Mouse (Mus musculus) layer of hippocampus, adult 18-20 months (tissue): Measurements from ENCODE around the gene Rad1. TPM values are rescaled to one million over a fixed set of nuclear protein-coding genes. Genes with fewer than 3 reads are reported as not detected.
"Not testable (repeated sequence)": the region's sequence is repeated elsewhere in the genome, so short reads cannot be mapped to it uniquely, and the experiment has no call there.

ENCODE experiments used
- DNase-seq, 2 experiments: peaks; one replicate each; pipeline ENCODE4 v3.0.0; 2022; ENCODE audit warnings: low spot score in 2 of 2
- long read RNA-seq: library from polyadenylated mRNA; stranded (forward); transcript quantifications from one replicate; pipeline ENCODE4 v2.0.0, GENCODE M21; 2021
- total RNA-seq, 2 experiments: library from RNA; stranded (reverse); gene quantifications; 2 replicates each; pipeline ENCODE4 v1.2.3; 2021

Rad1 gene
- 10 to 100 TPM; 12.5 to 14.5 TPM for total RNA-seq
- long read RNA-seq, transcript Rad1-201 (6 exons, 1,514 nt) = major isoform, 9 of 14 reads
- long read RNA-seq, partial matches to known transcripts = 1 of 14 reads
- long read RNA-seq, other reads (novel, unspliced or antisense) = 4 of 14 reads

DNA sequence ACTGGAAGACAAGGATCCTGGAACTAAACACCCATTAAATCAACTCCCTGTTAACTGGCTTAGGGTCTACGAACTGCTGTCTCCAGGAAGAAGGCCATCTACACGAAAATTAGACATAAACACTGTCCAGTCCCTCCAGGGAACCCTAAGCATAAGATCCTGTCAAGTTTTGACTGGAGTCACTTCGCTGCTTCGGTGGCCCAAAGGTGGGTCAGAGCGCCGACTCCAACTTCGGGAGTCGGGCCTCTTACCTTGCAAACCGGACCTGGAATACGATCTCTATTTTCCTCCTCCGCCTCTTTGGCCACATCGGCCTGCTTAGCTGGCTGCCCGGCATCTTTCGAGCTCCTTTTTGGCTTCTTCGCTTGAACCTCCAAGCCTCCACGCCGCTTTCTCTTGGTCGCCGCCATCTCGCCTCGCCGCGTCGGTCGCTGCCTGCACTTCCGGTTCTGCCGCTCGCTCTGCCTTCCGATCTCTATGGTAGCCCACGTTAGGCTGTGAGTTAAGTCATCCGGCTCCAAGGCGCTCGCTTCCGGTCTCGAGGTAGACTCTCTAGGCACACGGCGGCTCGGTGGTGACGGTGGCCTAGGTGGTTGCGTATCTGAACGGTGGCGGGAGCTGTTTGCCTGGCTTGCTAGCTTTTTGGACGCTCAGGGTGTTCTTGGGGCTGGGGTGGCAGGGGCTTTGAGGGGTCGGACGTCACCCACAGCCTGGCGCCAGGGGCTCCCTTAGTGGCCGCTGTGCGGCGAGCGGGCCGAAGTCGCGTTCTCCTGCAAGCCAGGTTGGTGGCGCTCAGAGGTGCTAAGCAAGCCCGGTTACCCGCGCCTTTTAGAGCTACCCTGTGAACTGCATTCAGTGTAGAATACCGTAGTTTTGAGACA is at the start of gene Rad1, which contains the start of gene Brix1:
TSS of gene Rad1 (plus strand) at position 535 of the 881 bp plus-strand sequence.
TSS of gene Brix1 (minus strand) at position 464 of the 881 bp plus-strand sequence.
- peak; percentile 92 to 98 for DNase-seq

DNA sequence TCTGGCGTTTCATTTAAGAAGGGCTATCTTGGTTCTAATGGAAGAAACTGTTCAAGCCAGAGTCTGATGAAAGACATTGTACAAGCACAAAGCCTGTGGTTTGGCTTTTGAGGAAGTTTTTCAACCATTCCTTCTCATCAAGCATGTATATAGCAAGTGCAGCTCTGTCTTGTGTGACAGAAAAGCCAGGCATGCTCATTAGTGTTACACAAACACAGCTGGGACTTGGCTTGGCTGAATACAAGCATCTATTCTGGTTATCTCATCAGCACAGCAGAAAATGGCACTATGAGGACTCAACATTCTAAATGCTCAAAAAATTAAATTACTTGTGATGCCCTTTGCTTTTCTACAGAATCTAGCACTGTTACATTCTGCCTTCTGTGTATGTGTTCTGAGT is 48.9 kb upstream of the Rad1 start:
- DNase-seq = no peak

DNA sequence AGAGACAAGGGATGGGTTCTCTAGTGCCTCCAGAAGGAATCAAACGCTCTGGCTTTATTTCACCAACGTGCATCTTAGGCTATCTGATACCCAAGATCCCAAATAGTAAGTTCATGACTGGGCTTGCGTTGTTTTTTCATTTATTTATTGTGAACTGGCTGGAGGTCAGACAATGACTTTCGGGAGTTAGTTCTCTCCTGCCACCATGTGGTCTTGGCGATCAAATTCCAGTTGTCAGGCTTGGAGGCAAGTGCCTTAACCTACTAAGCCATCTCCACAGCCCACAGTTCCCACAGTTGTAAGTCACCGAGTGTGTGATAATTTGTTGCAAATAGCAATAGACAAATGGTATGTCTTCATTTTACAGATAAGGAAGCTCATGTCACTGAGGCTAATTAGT is 45.9 kb upstream of the Rad1 start:
- no peak for DNase-seq

DNA sequence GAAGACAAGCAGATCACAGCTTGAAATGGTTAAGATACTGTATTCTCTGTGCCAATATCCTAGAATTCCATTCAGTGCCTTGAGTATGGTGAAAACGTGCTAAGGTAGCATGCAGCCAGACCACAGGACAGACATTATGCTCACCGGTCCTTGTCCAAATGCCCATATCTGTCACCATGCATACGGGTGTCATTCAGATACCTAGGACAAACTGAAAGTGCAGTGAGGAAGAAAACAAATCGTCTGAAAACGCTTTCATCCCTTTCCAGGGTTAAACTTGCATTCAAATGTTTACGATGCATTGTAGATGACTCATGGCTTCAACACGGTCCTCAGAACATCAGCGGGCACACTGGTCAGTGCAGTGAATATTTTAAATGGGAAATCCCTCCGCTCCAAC is 44.3 kb upstream of the Rad1 start:
- no peak for DNase-seq

DNA sequence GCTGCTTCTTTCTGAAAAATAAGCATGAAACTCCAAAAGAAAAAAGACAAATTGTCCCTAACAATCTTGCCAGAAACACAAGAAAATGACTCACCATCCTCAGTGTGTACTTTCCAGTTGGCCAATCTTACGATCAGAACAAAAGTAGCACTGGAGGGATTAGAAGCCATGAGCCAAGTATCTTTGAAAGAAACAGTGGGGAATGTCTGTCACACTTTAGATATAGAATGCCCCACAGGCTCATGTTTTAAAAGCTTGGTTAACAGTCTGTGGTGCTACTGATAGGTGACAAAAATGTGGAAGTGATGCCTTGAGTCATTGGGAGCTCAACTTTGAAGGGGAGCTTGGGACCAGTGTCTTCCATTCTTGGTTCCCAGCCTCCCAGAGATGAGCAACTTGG is 43.5 kb upstream of the Rad1 start:
- no peak for DNase-seq

DNA sequence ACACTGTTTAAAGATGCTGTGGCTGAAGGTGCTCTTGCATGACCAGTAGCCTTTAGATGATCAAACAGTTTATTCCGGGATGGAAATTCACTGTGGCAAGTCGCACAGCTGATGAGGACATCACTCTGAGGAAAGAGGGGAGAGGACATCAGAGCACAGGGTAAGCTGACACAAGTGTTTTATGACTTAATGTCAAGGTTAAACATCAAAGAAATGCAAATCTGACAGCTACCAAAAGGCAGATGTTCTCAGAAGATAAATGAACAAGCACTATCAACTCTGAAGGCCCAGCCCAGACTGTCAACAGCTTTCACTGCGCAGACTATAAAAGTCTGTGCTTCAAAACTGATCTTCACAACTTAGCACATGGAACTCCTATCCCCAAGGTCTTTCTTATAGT is 38.7 kb upstream of the Rad1 start:
- no peak for DNase-seq

DNA sequence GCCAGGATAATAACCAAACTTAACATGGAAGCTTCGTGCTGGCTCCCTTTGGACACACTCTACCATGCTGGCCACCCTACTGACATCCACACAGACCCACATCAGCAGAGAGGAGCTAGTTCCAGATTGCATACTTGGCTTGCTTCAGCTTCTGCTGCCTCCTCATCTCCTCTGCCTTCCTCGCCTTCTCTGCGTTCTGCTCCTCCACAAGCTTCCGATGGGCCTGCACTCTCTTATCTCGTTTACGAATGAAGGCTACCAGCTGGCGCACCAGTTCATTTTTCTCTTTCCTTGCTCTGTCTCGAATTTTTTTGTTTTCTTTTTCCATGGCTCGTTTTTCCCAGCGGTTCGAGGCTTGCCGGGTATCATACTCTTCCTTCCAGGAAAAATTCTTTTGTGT is 24.8 kb upstream of the Rad1 start:
- DNase-seq = no peak

DNA sequence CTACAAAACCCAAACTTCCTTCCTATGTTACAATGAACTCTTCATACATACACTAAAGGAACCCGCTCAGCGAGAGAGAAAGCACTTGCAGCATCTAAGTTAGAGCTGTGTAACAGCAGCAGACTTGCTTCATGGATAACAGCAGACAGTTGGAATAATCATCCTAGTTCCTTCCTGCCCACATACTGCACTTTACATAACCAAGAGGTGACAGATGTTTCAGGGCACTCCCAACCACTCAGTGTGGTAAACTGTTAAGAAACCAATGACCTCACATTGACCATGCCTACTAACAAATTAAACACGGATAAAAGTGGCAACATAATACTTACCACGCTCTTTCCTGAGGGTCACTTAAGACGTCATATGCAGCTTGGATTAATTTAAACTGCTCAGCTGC is 22.3 kb upstream of the Rad1 start:
- peak in 1 of 2 experiments; percentile 43 for DNase-seq

DNA sequence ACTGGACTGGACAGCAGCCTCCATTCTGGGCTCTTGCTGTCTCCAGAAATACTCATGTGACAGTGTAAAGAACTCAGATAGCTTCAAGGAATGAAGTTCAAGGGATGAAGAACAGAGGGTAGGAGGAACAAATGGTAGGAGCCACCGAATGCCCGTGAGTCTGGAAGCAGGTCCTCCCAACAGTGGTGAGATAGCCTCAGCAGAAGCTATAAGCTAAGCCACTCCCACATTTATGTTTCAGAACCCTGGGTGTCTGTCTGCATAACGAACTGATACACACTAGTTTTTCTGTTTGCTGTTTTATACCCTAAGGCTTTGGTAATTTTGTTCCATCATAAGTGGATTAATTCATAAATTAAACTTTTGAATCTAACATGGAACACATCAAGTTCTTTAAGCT is 21.1 kb upstream of the Rad1 start:
- no peak for DNase-seq

DNA sequence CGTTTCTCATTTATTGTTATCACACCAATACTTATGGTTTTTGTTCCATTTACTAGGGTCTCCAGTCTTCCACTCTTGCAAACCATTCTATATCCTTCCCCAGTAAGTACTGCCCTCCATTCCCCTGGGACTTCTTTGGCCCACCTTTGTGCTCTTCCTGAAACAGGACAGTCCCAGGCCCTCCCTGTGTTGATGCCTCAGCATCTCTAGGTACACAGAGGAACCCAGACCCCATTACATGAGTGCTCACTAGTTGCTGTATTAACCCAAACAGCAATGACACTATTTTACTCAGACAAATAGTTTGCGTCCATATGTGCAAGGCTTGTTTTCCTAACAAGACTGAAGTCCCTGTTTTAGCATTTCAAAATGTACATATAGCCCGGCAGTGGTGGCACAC is 17.1 kb upstream of the Rad1 start:
- DNase-seq = no peak

DNA sequence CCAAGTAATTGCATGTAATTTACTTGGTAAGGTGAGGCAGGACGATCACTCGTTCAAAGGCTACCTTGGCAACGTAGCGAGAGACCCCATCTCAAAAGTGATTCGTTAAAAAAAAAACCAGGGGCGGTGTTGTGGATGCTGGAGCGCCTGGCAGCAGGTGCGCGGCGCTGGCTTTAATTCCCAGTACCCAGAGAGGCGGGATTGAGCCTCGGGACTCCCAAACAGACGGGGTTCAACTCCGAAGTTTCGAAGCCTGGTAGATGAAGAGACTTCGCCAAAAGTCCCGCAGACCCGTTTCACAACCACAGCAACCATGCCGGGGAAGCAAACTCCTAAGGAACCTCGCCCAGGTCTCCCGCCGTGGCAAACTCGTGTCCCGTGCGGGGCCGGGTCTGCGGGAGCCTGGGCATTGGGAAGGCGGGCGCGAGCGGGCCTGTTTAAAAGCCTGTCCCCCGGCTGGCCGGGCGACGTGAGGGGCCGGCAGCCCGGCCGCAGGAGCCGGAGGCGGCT is 16.1 kb upstream of the Rad1 start:
- peak; percentile 15 to 34 for DNase-seq

DNA sequence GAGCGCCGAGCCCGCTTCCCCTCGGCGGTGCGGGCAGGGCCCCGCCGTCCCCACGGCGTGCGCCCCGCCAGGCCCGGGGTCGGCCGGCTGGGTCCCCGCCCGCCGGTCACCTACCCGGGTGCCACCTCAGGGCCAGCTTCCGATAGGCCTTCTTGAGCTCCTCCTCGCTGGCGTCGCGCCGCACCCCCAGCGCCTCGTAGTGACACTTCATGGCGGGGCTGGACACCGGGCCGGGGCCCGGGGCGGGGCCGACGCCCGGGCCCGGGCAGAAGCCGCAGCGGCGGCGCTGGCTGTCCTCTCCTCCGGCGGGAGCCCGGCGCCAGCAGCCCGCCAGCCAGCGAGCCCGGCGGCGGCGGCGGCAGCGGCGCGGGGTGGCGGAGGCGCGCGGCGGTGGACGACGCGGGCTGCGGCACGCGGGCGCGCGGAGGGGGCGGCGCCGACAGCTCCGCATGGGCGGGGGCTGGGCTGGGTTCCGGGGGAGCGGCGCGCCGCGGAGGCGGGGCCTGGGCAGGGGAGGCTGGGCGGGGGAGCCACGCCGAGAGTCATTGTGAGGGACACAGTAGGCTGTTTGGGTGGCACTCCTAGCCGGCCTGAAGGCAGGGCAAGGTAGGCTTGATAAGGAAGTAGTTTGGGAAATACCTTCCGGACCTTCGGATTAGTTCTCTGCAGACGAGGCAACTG is 15.5 kb upstream of the Rad1 start, which contains the start of gene Dnajc21:
TSS of gene Dnajc21 (minus strand) at position 366 of the 681 bp plus-strand sequence.
- DNase-seq = peak; percentile 68 to 82

DNA sequence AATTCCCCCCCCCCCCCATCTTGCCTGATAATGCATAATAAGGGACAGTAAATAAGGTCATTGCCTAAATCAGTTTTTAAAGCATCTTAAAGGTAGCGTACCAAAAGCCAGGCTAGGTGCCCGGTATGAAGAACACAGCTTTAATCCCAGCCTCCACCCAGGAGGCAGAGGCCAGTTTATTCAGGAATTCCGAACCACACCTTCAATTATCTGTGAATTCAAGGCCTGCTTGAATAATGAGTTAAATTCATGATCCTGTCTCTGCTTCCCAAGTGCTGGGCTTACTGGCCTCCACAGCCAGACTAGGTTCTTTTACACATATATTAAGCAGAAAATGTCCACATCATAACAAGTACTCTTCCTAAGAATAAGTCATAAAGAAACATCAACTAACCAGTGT is 14.9 kb upstream of the Rad1 start:
- DNase-seq = no peak

DNA sequence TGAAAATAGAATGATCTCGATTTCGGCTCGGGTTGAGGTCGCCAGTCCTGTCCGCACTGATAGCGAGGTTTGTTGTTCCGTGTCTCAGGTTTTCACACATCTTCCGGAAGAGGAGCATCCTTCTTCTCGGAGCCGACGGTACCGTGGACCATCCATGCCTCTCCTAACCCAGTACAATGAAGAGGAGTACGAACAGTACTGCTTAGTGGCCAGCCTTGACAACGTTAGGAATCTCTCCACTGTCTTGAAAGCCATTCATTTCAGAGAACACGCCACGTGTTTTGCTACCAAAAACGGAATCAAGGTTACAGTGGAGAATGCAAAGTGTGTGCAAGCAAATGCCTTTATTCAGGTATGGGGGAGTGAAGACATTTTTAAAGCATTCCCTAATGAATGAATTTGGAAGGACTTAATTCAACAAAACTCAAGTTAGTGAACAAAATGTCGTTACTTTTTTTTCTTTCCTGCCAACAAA is 584 bp downstream of the Rad1 start:
- no peak for DNase-seq

DNA sequence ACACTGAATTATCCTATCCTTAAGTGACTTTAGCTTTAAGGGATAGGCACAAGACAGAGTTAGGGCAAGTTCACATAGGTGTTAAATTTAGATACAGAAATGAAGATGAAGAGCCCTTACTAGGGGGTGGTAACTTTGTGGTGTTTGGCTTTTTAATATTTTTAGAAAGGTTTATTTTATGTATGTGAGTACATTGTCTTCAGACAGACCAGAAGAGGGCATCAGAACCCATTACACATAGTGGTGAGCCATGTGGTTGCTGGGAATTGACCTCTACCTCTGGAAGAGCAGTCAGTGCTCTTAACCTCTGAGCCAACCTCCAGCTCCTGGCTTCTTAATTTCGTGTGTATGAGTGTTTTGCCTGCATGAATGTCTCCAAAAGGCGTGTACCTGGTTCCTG is 1.4 kb downstream of the Rad1 start:
- no peak for DNase-seq

DNA sequence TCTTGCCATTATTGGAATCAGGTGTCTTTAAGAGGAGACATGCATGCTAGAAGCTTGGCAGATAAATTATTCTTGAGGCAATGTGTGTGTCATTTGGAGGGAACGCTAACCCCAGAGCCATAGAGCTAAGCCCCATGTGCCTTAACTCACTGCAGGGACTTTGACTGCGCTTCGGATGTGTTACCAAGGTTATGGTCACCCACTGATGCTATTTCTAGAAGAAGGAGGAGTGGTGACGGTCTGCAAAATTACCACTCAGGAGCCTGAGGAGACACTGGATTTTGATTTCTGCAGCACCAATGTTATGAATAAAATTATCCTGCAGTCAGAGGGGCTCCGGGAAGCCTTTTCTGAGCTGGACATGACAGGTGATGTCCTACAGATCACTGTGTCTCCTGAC is 4.3 kb downstream of the Rad1 start:
- DNase-seq = no peak

DNA sequence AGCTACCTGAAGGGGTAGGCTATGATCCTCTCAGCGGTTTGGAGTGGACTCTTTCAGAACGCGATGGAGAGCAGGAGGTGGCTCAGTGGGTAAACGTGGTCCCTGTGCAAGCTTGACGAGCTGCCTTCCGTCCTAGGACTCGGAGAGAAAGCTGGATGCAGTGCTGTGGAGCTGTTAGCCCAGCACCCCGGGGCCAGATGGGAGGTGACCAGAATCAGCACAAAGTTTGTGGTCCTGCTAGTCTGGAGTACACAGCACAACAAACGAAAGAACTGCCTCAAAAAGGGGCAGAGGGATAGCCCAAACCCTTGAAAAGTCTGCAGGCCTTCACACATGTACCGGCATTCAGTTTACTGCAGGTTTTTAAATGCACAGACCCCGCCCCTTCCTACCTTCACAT is 10.1 kb downstream of the Rad1 start:
- no peak for DNase-seq

DNA sequence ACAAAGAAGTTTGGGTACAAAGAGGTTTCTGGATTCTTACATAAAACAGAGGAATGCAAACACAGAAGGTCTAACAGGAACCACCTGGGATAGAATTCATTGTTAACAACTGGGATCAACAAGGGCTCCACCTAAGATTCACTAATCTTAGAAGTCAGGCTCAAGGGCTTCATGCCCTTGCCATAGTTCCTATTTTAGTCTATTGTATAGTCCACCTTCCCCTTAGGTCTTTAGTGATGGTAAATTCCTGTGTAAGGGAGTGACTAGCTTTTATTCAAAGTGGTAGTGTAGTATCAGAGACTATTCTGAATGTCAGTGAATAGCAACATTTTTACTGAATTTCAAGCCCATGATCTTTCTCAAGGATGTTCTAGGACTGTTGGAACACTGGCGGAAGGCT is 10.9 kb downstream of the Rad1 start:
- not testable (repeated sequence) for DNase-seq

DNA sequence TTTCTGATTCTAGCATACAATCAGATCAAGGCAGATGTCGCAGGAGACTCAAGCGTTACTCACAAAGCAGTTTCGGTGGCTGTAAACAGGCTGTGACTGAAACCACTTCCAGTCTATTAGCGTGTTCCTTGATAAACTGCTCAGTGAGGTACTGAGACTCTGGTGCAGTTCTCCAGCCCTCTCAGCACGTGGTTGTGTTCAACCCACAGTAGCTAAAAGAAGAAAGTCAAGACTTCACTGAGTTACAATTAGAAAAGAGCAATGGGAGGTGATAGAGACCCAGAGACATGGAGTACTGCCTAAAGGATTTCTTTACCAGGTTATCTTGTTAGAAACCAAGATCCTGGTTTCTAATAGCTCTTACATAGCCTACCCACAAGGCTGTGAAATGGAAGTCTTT is 13.8 kb downstream of the Rad1 start:
- DNase-seq = no peak

DNA sequence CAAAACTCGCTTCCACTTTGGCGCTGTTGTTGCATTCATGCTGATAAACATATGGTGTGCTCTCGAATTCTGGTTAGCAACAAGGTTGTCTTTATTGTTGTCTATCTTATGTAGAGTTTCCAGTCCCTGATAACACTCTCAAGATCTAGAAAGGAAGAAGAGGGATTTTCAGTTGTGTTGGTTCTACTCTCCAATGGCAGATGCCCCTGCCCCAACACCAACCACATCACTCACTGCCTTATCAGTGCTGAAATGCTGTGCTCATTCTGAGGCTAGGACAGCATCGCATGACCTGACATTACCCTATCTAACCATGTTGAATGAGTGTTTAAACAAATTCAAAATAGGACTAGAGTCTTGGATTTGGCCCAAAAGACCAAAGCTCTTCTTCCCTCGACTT is 14.2 kb downstream of the Rad1 start:
- DNase-seq = no peak

DNA sequence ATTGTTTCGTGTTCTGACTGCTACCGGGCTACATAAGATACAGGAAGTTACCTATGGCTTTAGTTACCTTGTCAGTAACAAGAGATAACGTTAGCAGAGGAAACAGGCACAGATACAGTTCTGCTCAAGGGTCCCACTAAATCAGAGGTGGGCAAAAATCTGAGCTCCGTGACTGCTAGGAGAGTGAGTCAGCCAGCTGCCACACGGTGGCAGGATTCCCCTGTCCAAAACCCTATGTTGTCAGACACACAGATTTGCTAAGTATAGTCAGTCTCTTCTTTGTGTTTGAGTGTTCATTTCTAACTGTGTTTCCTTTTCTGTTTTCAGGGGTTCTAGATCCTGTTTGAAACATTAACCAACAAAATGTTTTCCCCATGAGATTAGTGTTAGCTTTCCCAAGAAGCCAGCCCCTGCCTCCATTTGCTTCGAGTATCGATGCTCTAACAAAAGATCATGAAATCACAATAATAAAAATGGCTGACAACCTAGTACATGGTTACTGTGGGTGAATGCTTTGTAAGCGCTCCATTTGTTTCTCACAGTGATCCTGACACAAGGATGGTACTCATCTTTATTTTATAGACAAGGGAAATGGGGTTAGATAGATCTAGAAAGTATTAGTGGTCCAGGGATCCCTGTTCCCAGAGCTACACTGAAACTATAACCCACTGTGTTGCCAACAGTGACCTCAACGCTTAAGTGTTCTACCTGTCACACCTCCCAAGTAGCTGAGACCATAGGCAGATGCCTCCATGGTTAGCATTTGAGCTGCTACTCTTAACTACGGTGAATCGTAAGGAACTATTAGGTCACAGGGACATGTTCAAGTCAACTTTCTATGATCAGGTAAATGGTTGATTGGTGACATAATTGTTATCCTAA is 15.3 kb downstream of the Rad1 start:
- DNase-seq = peak; percentile 31 to 75
